Mouse (Mus musculus) layer of hippocampus, postnatal 14 days (tissue): Measurements from ENCODE around the gene Adcy9. TPM values are rescaled to one million over a fixed set of nuclear protein-coding genes. Genes with fewer than 3 reads are reported as not detected.

Source experiments
- DNase-seq, 2 experiments: peaks; one replicate each; pipeline ENCODE4 v3.0.0; 2021 to 2022; ENCODE audit warnings: low spot score in 2 of 2, mixed read lengths in 1 of 2
- total RNA-seq, 2 experiments: library from RNA; stranded (reverse); gene quantifications; 2 replicates each; pipeline ENCODE4 v1.2.3; 2021

Gene Adcy9
- total RNA-seq, 2 experiments from 2014 or later = 72.3 to 74.6 TPM

DNA sequence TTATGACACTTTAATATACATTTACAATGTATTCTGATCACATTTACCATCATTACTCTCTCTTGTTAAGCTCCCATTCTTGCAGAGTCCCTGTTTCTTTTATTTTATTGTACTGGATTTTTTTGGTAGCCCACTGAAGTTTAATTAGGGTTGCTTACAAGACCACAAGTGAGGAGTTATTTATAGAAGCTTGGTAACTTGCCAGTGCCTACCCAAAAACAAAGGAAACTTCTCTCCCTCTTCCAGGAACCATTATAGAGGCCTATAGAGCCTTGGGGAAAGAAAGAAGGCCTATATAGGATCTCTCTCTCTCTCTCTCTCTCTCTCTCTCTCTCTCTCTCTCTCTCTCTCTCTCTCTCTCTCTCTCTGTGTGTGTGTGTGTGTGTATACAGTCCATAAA is 93.2 kb downstream of the Adcy9 start:
- DNase-seq = no peak

- DNase-seq = no peak
Observed at GRCm38 (mm10) chr16:4325801-4326200, 94.5 kb downstream of the Adcy9 start.

DNA sequence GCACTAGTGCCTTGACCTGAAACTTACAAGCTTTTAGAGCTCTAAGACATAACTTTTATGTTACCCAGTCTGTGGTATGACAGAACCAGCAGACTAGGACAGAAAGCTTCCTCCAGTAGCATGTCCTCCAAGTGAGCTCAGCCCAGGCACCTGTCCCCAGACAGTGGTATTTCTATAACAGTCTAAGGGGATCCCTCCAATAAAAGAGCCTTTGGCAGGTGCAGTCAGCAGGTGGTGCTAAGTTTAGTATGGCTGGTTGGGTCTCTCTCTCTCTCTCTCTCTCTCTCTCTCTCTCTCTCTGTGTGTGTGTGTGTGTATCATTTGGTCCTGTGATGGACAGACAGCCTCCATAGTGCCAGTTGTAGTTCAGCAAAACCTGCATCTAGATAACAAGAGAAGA is 95.3 kb downstream of the Adcy9 start:
- no peak for DNase-seq

- no peak for DNase-seq
Observed at GRCm38 (mm10) chr16:4320856-4321255, 99.4 kb downstream of the Adcy9 start.

GRCm38 (mm10) chr16:4318001-4318526 is 102.2 kb downstream of the Adcy9 start:
- DNase-seq = peak in 1 of 2 experiments; percentile 49

DNA sequence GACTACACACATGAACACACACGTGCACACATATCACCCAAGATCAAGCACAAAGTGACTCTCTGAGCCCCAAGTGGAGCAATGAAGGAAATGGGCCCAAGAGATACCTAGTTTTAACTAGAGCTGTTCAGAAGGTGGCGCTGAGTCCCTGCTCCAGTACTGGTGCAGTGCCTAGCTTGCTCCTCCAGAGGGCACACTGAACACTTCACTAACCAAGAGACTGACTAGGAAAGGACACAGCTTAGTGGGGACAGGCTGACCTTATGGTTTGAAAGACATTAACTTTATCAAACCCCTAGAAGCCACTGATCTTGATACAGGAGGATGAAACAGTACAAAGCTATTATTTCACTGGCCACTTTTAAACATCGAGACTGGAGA is 104.2 kb downstream of the Adcy9 start:
- peak; percentile 87 to 93 for DNase-seq

DNA sequence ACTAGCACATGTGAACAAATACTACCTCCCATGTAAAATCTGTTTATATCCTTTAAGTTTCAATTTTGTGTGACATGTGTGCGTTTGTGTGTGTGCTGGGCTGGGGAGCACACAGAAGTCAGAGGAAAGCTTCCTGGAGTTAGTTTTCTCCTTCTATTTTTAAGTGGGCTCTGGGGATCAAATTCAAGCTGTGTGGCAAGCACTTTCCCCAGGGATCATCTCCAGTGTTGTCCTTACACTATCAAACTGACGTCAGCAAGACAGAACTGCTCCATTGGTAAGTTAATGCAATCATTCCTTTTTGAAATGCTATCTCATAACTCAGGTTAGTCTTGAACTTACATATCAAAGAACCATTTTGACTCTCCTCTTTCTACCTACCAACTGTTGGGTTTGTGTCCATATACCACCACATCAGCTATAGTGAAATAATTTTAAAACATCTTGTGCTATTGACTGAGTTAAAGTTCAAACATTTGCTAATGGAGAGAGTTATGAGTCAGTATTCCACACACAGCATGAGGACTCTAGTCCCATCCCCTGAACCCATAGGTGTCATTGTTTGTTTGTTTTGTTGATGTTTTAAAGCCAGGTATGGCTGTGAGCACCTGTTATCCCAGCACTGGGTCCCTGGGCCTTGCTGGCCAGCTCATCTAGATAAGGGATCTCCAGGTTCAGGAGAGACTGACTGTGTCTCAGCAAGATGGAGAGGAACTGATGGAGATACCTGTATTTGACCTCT is 104.8 kb downstream of the Adcy9 start:
- DNase-seq = no peak

DNA sequence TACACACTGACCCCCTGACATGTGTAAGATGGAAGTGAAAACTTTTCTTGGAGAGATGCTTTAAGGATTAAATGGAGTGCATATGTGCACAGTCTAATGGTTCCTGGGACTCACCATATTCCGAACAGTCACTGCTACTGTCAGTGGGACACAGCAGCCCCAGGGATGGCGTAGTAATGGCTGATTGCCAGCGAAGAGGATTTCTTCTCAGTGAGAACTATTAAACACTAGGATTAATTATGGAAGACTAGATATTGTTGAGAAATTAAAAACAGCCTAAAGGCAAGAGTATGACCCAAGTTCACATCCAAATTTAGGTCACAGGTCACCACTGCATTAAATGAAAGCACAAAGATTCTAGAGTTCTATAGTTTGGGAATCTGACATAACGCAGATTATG is 105.4 kb downstream of the Adcy9 start:
- no peak for DNase-seq

- no peak for DNase-seq
Observed at GRCm38 (mm10) chr16:4312018-4312417, 108.3 kb downstream of the Adcy9 start.

- no peak for DNase-seq
Observed at GRCm38 (mm10) chr16:4311608-4312007, 108.7 kb downstream of the Adcy9 start.

- no peak for DNase-seq
Observed at GRCm38 (mm10) chr16:4307795-4308194, 112.5 kb downstream of the Adcy9 start.

- peak in 1 of 2 experiments; percentile 39 for DNase-seq
Observed at GRCm38 (mm10) chr16:4304176-4304922, 115.9 kb downstream of the Adcy9 start.

- no peak for DNase-seq
Observed at GRCm38 (mm10) chr16:4303554-4303953, 116.7 kb downstream of the Adcy9 start.

GRCm38 (mm10) chr16:4300280-4300679 is 120.0 kb downstream of the Adcy9 start:
- DNase-seq = no peak

- DNase-seq = no peak
Observed at GRCm38 (mm10) chr16:4293259-4293658, 127.0 kb downstream of the Adcy9 start.

DNA sequence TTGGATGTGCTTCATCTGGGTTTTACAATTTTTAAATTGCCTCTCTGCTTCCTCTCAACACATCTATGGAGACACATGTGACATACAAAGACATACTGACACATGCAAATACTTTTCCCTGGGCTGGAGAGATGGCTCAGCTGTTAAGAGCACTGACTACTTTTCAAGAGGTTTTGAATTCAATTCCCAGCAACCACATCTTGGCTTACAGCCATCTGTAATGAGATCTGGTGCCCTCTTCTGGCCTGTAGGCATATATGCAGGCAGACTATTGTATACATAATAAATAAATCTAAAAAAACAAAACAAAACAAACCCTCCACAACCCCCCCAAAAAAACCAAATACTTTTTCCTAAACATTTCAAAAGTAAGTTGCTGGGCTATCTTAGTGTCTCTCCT is 130.8 kb downstream of the Adcy9 start:
- no peak for DNase-seq

DNA sequence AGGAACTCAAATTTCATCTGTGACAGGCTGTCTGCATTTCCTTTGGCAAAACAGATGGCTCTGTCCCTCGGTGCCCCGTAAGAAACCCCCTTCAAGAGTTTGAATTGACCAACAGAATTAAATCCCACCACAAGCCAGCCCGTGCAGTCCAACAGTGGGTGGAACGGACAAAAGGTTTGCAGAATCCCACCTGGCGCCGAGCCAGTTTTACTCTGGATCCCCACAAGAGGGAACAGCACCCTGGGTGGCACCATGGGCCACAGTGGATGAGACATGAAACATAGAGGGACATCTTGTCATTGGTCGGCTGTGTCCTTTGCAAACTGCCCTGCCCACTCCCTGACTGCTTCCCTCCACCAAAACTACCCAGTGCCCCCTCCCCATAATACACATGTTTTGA is 133.7 kb downstream of the Adcy9 start:
- DNase-seq = no peak

GRCm38 (mm10) chr16:4285257-4285656 is 135.0 kb downstream of the Adcy9 start:
- DNase-seq = no peak

GRCm38 (mm10) chr16:4283267-4283851 is 136.9 kb downstream of the Adcy9 start:
- DNase-seq = no peak

GRCm38 (mm10) chr16:4281470-4281869 is 138.8 kb downstream of the Adcy9 start:
- DNase-seq = no peak

GRCm38 (mm10) chr16:4280949-4281348 is 139.3 kb downstream of the Adcy9 start:
- no peak for DNase-seq

GRCm38 (mm10) chr16:4279601-4280000 is 140.7 kb downstream of the Adcy9 start:
- no peak for DNase-seq
